ENCODE assay signal across 9 mouse cellular contexts in the genomic region with DNA sequence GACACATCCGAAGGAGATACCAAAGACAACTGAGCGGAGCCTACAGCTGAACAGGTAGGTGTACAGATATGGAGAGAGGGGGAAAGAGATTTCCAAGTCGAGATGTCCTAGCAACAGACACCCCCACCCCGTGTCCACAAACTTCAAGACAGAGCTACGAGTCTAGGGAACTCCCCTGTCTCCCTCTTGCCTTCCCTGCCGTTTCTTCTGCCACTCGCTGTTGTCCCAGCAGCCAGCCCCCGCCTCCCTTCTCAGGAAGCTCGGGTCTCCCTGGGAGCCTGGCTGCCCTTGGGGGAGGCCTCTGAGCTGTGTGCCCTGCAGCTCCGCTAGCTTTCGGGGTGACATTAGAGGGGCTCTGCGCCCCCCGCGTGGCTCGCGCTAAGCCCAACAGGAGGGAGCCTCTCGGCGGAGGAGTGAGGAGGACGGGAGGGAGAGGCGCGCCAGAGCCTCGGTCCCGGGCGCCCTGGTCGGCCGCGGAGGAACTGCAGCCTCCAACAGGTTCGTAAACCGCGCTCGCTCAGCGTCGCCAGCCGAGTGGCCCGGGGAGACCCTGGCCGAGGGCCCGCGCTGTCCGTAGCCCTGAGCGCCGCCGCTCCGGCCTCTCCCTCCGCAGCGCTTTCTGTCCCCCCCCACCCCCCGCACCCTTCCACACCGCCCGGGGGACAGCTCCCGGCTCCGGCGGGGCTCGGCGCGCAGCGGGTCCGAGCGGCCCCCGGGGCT.
DNase-seq lines count a peak whose midpoint lies in the region; ATAC-seq lines count a peak whose summit lies in the region.
"Had no signal": no experiment of that assay in that cellular context is flagged by ENCODE, and none has a peak within 500 bp of the region (broad histone marks: within the 10 kb centered on the region; RNA-seq: fewer than 3 reads in every experiment).

No protein-coding gene starts in this region.

- H3K9ac ChIP-seq in embryonic facial prominence, embryonic 14.5 days (ENCODE audit: low read depth, low read length): peak overlapping the region; percentile 98
- peak overlapping the region; percentile 98 for H3K9ac ChIP-seq in midbrain, embryonic 11.5 days (ENCODE audit: low read length)

- H3K9me3 ChIP-seq in embryonic facial prominence, embryonic 14.5 days (ENCODE audit: control insufficient read depth, low read length): no peaks in the 10 kb centered on the region
- H3K9me3 ChIP-seq in midbrain, embryonic 11.5 days (ENCODE audit: control insufficient read depth, low read length): no peaks in the 10 kb centered on the region

- H3K4me3 ChIP-seq in embryonic facial prominence, embryonic 14.5 days (ENCODE audit: low read depth, low read length): peak overlapping the region; percentile 83
- H3K4me3 ChIP-seq in midbrain, embryonic 11.5 days (ENCODE audit: low read depth, low read length): peak overlapping the region; percentile 74

- no peaks in the 10 kb centered on the region for H3K36me3 ChIP-seq in embryonic facial prominence, embryonic 14.5 days (ENCODE audit: control insufficient read depth, insufficient read depth, low read length)
- H3K36me3 ChIP-seq in midbrain, embryonic 11.5 days (ENCODE audit: control insufficient read depth, insufficient read depth, low read length): no peaks in the 10 kb centered on the region
- H3K36me3 ChIP-seq: G1E had no signal

- WGBS in embryonic facial prominence, embryonic 14.5 days: 2% methylated on average over 8 of the region's 58 CpGs
- 1% methylated on average over 51 of the region's 58 CpGs for WGBS in midbrain, embryonic 11.5 days

- H3K4me2 ChIP-seq in embryonic facial prominence, embryonic 14.5 days (ENCODE audit: low read depth, low read length): peak overlapping the region; percentile 77
- H3K4me2 ChIP-seq in midbrain, embryonic 11.5 days: peak overlapping the region; percentile 95

- ATAC-seq in embryonic facial prominence, embryonic 14.5 days (ENCODE audit: low read depth): peak; percentile 41
- peak; percentile 71 for ATAC-seq in midbrain, embryonic 11.5 days (ENCODE audit: low FRiP score)

- DNase-seq in frontal cortex, postnatal 14 days (ENCODE audit: low spot score in 2 of 2): peak; percentile 29 to 45
- no peak for DNase-seq in frontal cortex, postnatal 36 days (ENCODE audit: low spot score in 2 of 2)
- peak; percentile 54 to 68 for DNase-seq in adrenal gland, postnatal 36 days
- DNase-seq in embryonic facial prominence, embryonic 14.5 days (ENCODE audit: low spot score): no peak
- DNase-seq in heart, postnatal 4 days: peak; percentile 59
- peak; percentile 53 to 66 for DNase-seq in left cerebral cortex, postnatal 25 days (ENCODE audit: low spot score in 2 of 2)
- DNase-seq in midbrain, embryonic 11.5 days (ENCODE audit: low spot score, missing footprints): peak; percentile 94
- peak; percentile 21 to 23 for DNase-seq in spleen, postnatal 36 days (ENCODE audit: low spot score in 2 of 2)

- no peaks in the 10 kb centered on the region for H3K27me3 ChIP-seq in embryonic facial prominence, embryonic 14.5 days (replicated peaks; ENCODE audit: control insufficient read depth, insufficient read depth, low read length)
- no peaks in the 10 kb centered on the region; the same call in 1 of the 2 replicates for H3K27me3 ChIP-seq in midbrain, embryonic 11.5 days (ENCODE audit: control insufficient read depth, insufficient read depth, low read length)

- peaks cover 28% of the 10 kb centered on the region for H3K4me1 ChIP-seq in embryonic facial prominence, embryonic 14.5 days (ENCODE audit: control insufficient read depth, insufficient read depth, low read length)
- H3K4me1 ChIP-seq in midbrain, embryonic 11.5 days (ENCODE audit: control insufficient read depth, insufficient read depth, low read length): peaks cover 15% of the 10 kb centered on the region

- H3K27ac ChIP-seq in embryonic facial prominence, embryonic 14.5 days (replicated peaks; ENCODE audit: low read depth, low read length): peak overlapping the region; percentile 100
- H3K27ac ChIP-seq in midbrain, embryonic 11.5 days (ENCODE audit: low read depth, low read length): peak overlapping the region; percentile 99

- intact Hi-C loops in left cerebral cortex, postnatal 25 days (cut with DNase I): loop anchor here (2.0 to 5.0 kb wide), 2 partner anchors 70 to 200 kb away; no protein-coding TSS in a partner anchor

Comparison
In these comparisons a context has a peak if more than half of its experiments do, and no peak if none do; other contexts are left out.
1. DNase-seq: peak in frontal cortex, postnatal 14 days (2 of 2), adrenal gland, postnatal 36 days (2 of 2), heart, postnatal 4 days (single experiment), left cerebral cortex, postnatal 25 days (2 of 2), midbrain, embryonic 11.5 days (single experiment) and spleen, postnatal 36 days (2 of 2); none in frontal cortex, postnatal 36 days (0 of 2) and embryonic facial prominence, embryonic 14.5 days (single experiment).